Mouse (Mus musculus) urinary bladder, postnatal 4 days (tissue): ENCODE data around the gene Tdp1.

ENCODE experiments used
- DNase-seq, 2 experiments: peaks; one replicate each; pipeline ENCODE4 v3.0.0; 2021 to 2022; ENCODE audit warnings: low spot score in 2 of 2

The Tdp1 gene

DNA sequence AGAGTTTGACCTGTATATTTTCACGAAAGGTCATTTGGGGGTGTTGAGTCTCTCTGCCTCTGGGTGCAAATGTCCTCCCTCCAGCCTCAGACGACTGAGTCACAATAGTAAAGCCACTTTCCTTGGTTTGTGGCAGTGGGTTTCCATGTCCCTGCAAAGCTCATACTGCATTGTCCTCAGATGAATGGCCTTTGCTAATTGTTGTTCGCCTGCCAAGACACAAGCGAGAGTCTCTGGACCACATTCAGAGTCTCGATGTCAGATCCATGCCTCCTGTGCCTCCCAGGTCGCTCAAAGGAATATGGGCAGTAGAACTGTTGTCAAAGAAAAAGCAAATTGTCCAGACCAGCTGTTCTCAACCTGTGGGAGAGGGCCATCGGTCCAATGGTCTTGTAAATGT lies 116.1 kb downstream of the Tdp1 start:
- no peak for DNase-seq

DNA sequence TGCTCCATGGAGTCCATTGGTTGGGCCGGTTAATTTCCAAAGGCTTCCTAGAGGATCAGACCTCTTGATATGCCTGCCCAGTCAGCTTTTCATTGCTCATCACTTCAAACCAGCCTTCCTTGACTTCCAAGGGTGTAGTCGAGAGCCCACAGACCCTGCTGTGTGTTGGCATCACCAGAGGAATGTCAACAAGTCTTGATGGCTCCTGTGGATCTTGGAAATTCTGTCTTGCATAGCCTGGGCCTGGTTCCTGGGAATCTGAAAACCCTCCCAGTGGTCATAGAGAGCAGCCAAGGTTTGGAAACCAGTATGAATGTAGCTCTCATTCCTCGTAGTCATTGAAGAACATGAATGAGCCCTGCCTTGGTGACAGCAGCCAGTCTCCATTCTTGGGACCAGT lies 116.9 kb downstream of the Tdp1 start:
- peak in 1 of 2 experiments; percentile 47 for DNase-seq

DNA sequence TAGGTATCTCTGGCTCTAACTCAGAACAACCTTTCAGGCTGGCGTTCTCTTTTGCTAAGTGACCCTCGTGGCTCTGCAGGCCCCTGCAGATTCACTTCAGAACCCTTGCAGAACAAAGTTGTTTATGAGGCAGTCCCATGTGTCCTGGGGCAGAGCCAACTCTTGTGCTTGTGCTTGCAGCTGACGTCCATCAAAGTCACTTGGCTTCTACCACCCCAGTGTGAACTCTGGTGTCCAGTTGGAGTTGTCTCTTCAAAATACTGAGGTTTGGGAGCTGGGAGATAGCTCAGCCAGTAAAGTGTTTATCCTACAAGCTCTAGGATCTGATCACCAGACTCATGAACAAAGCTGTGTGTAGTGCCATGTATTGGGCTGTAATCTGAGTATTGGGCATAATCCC lies 117.6 kb downstream of the Tdp1 start:
- DNase-seq = peak in 1 of 2 experiments; percentile 47

GRCm38 (mm10) chr12:100002914-100003587 lies 118.7 kb downstream of the Tdp1 start:
- peak in 1 of 2 experiments; percentile 42 for DNase-seq
